Mouse (Mus musculus): ENCODE data around the gene Pgs1.

DNA sequence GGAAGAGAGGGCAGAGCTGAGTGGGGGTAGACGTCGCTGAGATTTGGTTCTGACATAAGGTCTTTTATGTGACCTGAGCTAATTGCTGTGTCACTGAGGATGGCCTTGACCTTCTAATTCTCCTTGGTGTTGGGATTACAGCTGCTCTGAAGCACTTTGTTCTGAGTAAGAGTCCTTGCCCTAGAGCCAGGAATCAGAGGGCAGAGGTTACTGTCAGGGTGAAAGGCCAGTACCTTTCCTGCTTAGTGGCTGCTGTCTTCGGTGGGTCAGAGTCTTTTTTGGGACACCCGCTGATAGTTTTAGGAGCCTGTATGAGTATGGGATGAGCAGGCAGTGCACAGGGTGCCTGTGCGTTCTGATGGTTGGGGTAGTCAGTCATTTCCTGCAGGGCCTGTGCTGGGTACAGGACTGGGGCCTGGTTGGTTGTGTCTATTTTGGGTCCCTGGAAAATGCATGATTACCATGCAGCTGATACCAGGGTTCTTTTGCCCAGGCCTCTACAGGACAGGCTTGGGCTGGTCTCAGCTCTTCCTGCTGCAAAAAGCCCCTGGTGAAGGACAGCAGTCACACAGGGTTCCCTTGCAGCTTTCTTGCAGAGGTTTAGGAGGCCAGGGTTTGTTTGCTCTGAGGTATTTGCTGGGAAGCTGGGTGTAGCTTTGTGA, 22.2 kb downstream of the Pgs1 start:
- TF ChIP-seq USF2 (conservative IDR thresholded peaks at IDR 0.05; ENCODE audit: low read depth, low read length) (no peak), SIN3A (IDR thresholded peaks at IDR 0.05; ENCODE audit: low read length) (no peak), POLR2A (IDR thresholded peaks at IDR 0.05; ENCODE audit: low read depth, low read length) (no peak), ZNF384 (IDR thresholded peaks at IDR 0.05; ENCODE audit: low read depth, low read length) (no peak), CTCF (conservative IDR thresholded peaks at IDR 0.05 in 1 of 2, IDR thresholded peaks at IDR 0.05 in 1 of 2; ENCODE audit: low read depth in 2 of 2, low read length in 2 of 2) (no peak), NELFE (IDR thresholded peaks at IDR 0.05; ENCODE audit: low read depth, low read length) (no peak), USF1 (IDR thresholded peaks at IDR 0.05; ENCODE audit: low read depth, low read length) (no peak), TBP (conservative IDR thresholded peaks at IDR 0.05; ENCODE audit: low read depth, low read length) (no peak)
